Comparison of ENCODE assay signal across 1 mouse cellular context in genomic region chr3:108145534-108146445, GRCm38 (mm10).
TF ChIP-seq lines count a peak whose summit lies in the region.

TSS of gene Gnai3 (minus strand) at chr3:108146146.

TF ChIP-seq in MEL, 35 proteins besides CTCF, POLR2A, EP300 and RAD21 (continued from another document):
- TF ChIP-seq ELF1 (IDR thresholded peaks at IDR 0.05; ENCODE audit: low read depth, low read length) (peak; percentile 89), USF2 (IDR thresholded peaks at IDR 0.05; ENCODE audit: borderline replicate concordance in 1 of 2, insufficient read depth in 1 of 2, low read depth in 1 of 2, low read length in 2 of 2) (no peak), ZMIZ1 (IDR thresholded peaks at IDR 0.05; ENCODE audit: low read depth, low read length) (peak; percentile 94), SMC3 (IDR thresholded peaks at IDR 0.05; ENCODE audit: low read depth, low read length) (no peak)
